ENCODE assay signal across 28 mouse cellular contexts in genomic region chr16:38114074-38114473, GRCm38 (mm10). TPM values are rescaled to one million over a fixed set of nuclear protein-coding genes. Genes with fewer than 3 reads are reported as not detected.
DNase-seq lines count a peak whose midpoint lies in the region; ATAC-seq and TF ChIP-seq lines count a peak whose summit lies in the region.
"Had no signal": no experiment of that assay in that cellular context is flagged by ENCODE, and none has a peak within 500 bp of the region (broad histone marks: within the 10 kb centered on the region; RNA-seq: fewer than 3 reads in every experiment).

No protein-coding gene starts in this region.

- no peak for TF ChIP-seq POLR2A in olfactory bulb, adult 2 months (IDR thresholded peaks at IDR 0.05; ENCODE audit: insufficient read depth, low read depth, low read length)

- 0 out of 2 replicates have a peak, but pooled peaks cover 4% of the 10 kb centered on the region for H3K36me3 ChIP-seq in heart, embryonic 14.5 days (ENCODE audit: control insufficient read depth, insufficient read depth, low read length)
- H3K36me3 ChIP-seq: hindbrain, embryonic 15.5 days had no signal

- intact Hi-C loops in heart, postnatal 36 days (cut with DNase I), result no loop called here

- no peak for TF ChIP-seq CTCF in layer of hippocampus, adult 2 months (conservative IDR thresholded peaks at IDR 0.05)
- no peak for TF ChIP-seq CTCF in olfactory bulb, adult 2 months (IDR thresholded peaks at IDR 0.05; ENCODE audit: insufficient read depth, low read depth, low read length)

- H3K27me3 ChIP-seq in heart, embryonic 14.5 days (ENCODE audit: control insufficient read depth, insufficient read depth, low read length), result no peaks in the 10 kb centered on the region
- H3K27me3 ChIP-seq: embryonic facial prominence, embryonic 15.5 days; forebrain, embryonic 12.5 days; hindbrain, embryonic 15.5 days; liver, embryonic 15.5 days; midbrain, embryonic 12.5 days had no signal

- WGBS in heart, embryonic 14.5 days, result 25% methylated on average over 2 of the region's 2 CpGs
- WGBS in olfactory bulb, adult 2 months, result 43% methylated on average over 2 of the region's 2 CpGs

- peak overlapping the region; percentile 7 to 52; a peak in 3 of 4 replicates for H3K27ac ChIP-seq in heart, embryonic 14.5 days (replicated peaks in 1 of 2; ENCODE audit: control insufficient read depth in 1 of 2, insufficient read depth in 1 of 2, low read depth in 2 of 2, low read length in 2 of 2)
- peak overlapping the region; percentile 46; the same call in 1 of the 2 replicates for H3K27ac ChIP-seq in layer of hippocampus, adult 2 months
- H3K27ac ChIP-seq in olfactory bulb, adult 2 months (ENCODE audit: insufficient read depth, low read depth, low read length), result peak overlapping the region; percentile 2; the same call in 1 of the 2 replicates
- H3K27ac ChIP-seq: embryonic facial prominence, embryonic 10.5 days; embryonic facial prominence, embryonic 15.5 days; forebrain, embryonic 12.5 days; hindbrain, embryonic 15.5 days; liver, embryonic 15.5 days; midbrain, embryonic 12.5 days had no signal

- DNase-seq in heart, adult 11 months, result peak; percentile 77
- DNase-seq in heart, adult 8-10 months (ENCODE audit: low spot score), result no peak
- DNase-seq in heart, postnatal 36 days, result no peak
- peak in 1 of 2 experiments; percentile 21 for DNase-seq in layer of hippocampus, adult 2 months (ENCODE audit: low spot score in 2 of 2)
- no peak for DNase-seq in layer of hippocampus, postnatal 10 days (ENCODE audit: low spot score in 2 of 2)
- DNase-seq: adrenal gland, adult 8-10 months; cerebellum, adult 8-10 months; cerebellum, postnatal 25 days; forebrain, postnatal 0 days; gastrocnemius, postnatal 14 days; kidney, adult 11 months; kidney, postnatal 14 days; liver; lung, embryonic 14.5 days; lung, postnatal 14 days; retina, postnatal 1 day; right cerebral cortex, postnatal 14 days; thymus, postnatal 4 days had no signal

- no peak for ATAC-seq in heart, embryonic 14.5 days (ENCODE audit: insufficient number of reproducible peaks, insufficient read depth, low FRiP score, low read depth)
- ATAC-seq: forebrain, postnatal 0 days; inflammation-experienced regulatory T-cells, adult 6 months had no signal

- H3K4me2 ChIP-seq in heart, embryonic 14.5 days (ENCODE audit: low read length), result no peak overlapping the region
- H3K4me2 ChIP-seq: embryonic facial prominence, embryonic 15.5 days; forebrain, embryonic 12.5 days; hindbrain, embryonic 15.5 days; liver, embryonic 15.5 days; lung, embryonic 14.5 days; midbrain, embryonic 12.5 days had no signal

- no peaks in the 10 kb centered on the region for H3K9me3 ChIP-seq in heart, embryonic 14.5 days (ENCODE audit: control insufficient read depth, low read length)
- H3K9me3 ChIP-seq: embryonic facial prominence, embryonic 10.5 days; embryonic facial prominence, embryonic 15.5 days; forebrain, embryonic 12.5 days; G1E; hindbrain, embryonic 15.5 days; liver, embryonic 15.5 days; midbrain, embryonic 12.5 days had no signal

- H3K4me1 ChIP-seq in heart, embryonic 14.5 days (ENCODE audit: control insufficient read depth in 2 of 2, insufficient read depth in 2 of 2, low read length in 2 of 2), result peaks cover 14 to 61% of the 10 kb centered on the region in 2 experiments
- peaks cover 12% of the 10 kb centered on the region for H3K4me1 ChIP-seq in olfactory bulb, adult 2 months (ENCODE audit: control insufficient read depth, insufficient read depth, low read length)
- H3K4me1 ChIP-seq: embryonic facial prominence, embryonic 15.5 days had no signal

- no peak overlapping the region for H3K4me3 ChIP-seq in heart, embryonic 14.5 days (ENCODE audit: control insufficient read depth in 1 of 2, insufficient read depth in 1 of 2, low read depth in 1 of 2, low read length in 2 of 2)
- no peak overlapping the region for H3K4me3 ChIP-seq in layer of hippocampus, adult 2 months
- no peak overlapping the region for H3K4me3 ChIP-seq in olfactory bulb, adult 2 months (ENCODE audit: insufficient read depth, low read depth, low read length)
- H3K4me3 ChIP-seq: embryonic facial prominence, embryonic 10.5 days; embryonic facial prominence, embryonic 15.5 days; forebrain, embryonic 12.5 days; hindbrain, embryonic 15.5 days; liver, embryonic 15.5 days; midbrain, embryonic 12.5 days had no signal

- no peak overlapping the region for H3K9ac ChIP-seq in heart, embryonic 14.5 days (ENCODE audit: low read length)
- H3K9ac ChIP-seq: embryonic facial prominence, embryonic 15.5 days; forebrain, embryonic 12.5 days; forebrain, postnatal 0 days; hindbrain, embryonic 15.5 days; liver, embryonic 15.5 days; lung, embryonic 14.5 days; midbrain, embryonic 12.5 days had no signal

RNA-seq across cellular contexts. Expression of gene Gsk3b, which starts 25.3 kb away (rescaled TPM):
- 10 to 100 TPM; 48.8 to 54.3 (median 53.0) TPM for total RNA-seq in heart, adult 8-10 months (2022)
- 44.1 and 49.9 TPM in 2 replicates for polyA plus RNA-seq in heart, embryonic 14.5 days (2014; fragmentation: Nextera tagmentation; extraction: Ambion mirVana)
- total RNA-seq in heart, postnatal 36 days (2021), result 10 to 100 TPM; 52.3 to 55.6 TPM
- 100 to 1,000 TPM; 152 to 153 TPM for total RNA-seq in layer of hippocampus, adult 2 months (2021)
- 100 to 1,000 TPM; 219 to 238 TPM for total RNA-seq in layer of hippocampus, postnatal 10 days (2021)
- 55.0 and 135 TPM in 2 replicates for polyA plus RNA-seq in olfactory bulb, adult 2 months (2012; ENCODE audit: insufficient read depth, insufficient read length, low replicate concordance, missing spikeins)
